Mouse (Mus musculus): ENCODE results near the gene Degs2.

GRCm38 (mm10) chr12:108668606-108669235 lies 33.4 kb downstream of the Degs2 start:
- TF ChIP-seq POLR2A (IDR thresholded peaks at IDR 0.05; ENCODE audit: low read depth, low read length), result no peak
- TF ChIP-seq CTCF (IDR thresholded peaks at IDR 0.05; ENCODE audit: borderline replicate concordance, insufficient read depth, low read length), result no peak
